Mouse (Mus musculus) G1E (cell line): ENCODE results near the gene Poldip2.

Experiments
- CTCF ChIP-seq: IDR thresholded peaks from 2 replicates; pipeline ENCODE4 v1.5.1; 2012; ENCODE audit warnings: low read depth, low read length, inconsistent platforms, mixed read lengths
- GATA1 ChIP-seq: IDR thresholded peaks from 2 replicates; pipeline ENCODE4 v1.6.1; 2012; ENCODE audit warnings: borderline replicate concordance, low read length, inconsistent platforms, mixed read lengths
- GATA2 ChIP-seq: IDR thresholded peaks from 2 replicates; pipeline ENCODE4 v1.6.1; 2012; ENCODE audit warnings: low read depth, low read length, inconsistent platforms, borderline replicate concordance
- POLR2AphosphoS5 ChIP-seq: IDR thresholded peaks from 2 replicates; pipeline ENCODE4 v1.6.1; 2012; ENCODE audit warnings: low read depth, low read length, inconsistent platforms; ENCODE audit not compliant: insufficient replicate concordance
- TAL1 ChIP-seq: conservative IDR thresholded peaks from 2 replicates; pipeline ENCODE4 v1.6.1; 2012; ENCODE audit warnings: low read depth, low read length, inconsistent platforms, mixed read lengths

DNA sequence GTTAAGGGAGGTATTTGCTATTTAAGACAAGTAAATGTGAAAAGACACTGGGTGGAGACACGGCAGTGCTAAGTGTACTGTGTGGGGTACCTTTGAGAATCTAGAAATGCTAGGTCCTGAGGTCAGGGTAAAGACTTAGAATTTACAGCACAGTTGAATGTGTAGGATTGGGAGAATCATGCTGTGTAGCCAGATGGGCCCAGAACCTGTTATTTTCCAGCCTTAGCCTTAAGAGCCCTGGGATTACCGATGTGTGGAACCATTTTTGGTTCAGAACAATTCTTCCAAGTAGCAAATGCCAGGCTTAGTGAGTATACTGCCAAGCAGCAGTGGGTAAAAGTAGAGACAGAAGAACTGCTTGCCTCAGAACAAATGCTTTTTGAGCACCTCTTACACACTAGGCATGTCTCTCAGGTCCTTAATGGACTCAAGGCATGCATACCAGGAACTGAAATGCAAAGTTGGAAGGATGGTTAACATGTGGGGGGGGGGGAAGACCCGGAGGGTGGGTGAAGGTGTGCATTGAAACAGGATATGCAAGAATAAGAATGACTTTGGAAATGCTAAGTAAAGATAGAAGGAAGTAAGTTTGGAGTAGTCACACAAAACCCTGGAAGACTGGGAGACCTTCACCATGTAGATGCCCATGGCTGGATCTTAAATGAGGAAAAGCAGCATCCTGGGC, 1.3 kb downstream of the Poldip2 start:
- no peak for TF ChIP-seq CTCF
- TF ChIP-seq GATA1, result no peak
- no peak for TF ChIP-seq POLR2AphosphoS5
- no peak for TF ChIP-seq TAL1
- no peak for TF ChIP-seq GATA2
